Mouse (Mus musculus): ENCODE data around the gene Arpc1b.
A peak's percentile ranks its signal among the peaks of the same experiment; 100 is the strongest.

Arpc1b gene

GRCm38 (mm10) chr5:145165184-145165583 is 51.2 kb downstream of the Arpc1b start:
- no peak for DNase-seq

- peak; percentile 99 for DNase-seq
These were observed 52.7 kb downstream of the Arpc1b start, which contains the start of the genes Ptcd1 and Cpsf4 for GRCm38 (mm10) chr5:145166536-145167305. Ptcd1 (minus strand) TSS chr5:145167108. Cpsf4 (plus strand) TSS chr5:145167213.

GRCm38 (mm10) chr5:145167306-145167661 is 53.3 kb downstream of the Arpc1b start:
- DNase-seq: no peak

- no peak for DNase-seq
These were observed 64.5 kb downstream of the Arpc1b start for GRCm38 (mm10) chr5:145178461-145178980.
